Mouse (Mus musculus) midbrain, embryonic 15.5 days (tissue): ENCODE results near the gene Crybg1. TPM values are rescaled to one million over a fixed set of nuclear protein-coding genes. Genes with fewer than 3 reads are reported as not detected.
A peak's percentile ranks its signal among the peaks of the same experiment; 100 is the strongest.

Experiments used
- ATAC-seq: fragments of 200-750 bp; cut with Nextera tagmentation; replicated peaks from 2 replicates; pipeline ENCODE4 v1.8.0; 2017; ENCODE audit warnings: moderate TSS enrichment
- H3K27ac ChIP-seq: fragments of 300-500 bp; sonication (generic); 2 replicates; pipeline ENCODE4 v1.5.1; 2015; ENCODE audit warnings: mild to moderate bottlenecking, inconsistent platforms
- H3K27me3 ChIP-seq: fragments of 300-500 bp; sonication (generic); replicated peaks from 2 replicates; pipeline ENCODE4 v1.6.1; 2015; ENCODE audit warnings: inconsistent platforms
- H3K36me3 ChIP-seq: fragments of 300-500 bp; sonication (generic); replicated peaks from 2 replicates; pipeline ENCODE4 v1.6.1; 2015; ENCODE audit warnings: inconsistent platforms
- H3K4me1 ChIP-seq: fragments of 300-500 bp; sonication (generic); 2 replicates; pipeline ENCODE4 v1.6.1; 2015; ENCODE audit warnings: inconsistent platforms
- H3K4me2 ChIP-seq: fragments of 300-500 bp; sonication (generic); 2 replicates; pipeline ENCODE4 v1.6.1; 2015; ENCODE audit warnings: inconsistent platforms, mild to moderate bottlenecking, moderate library complexity
- H3K4me3 ChIP-seq: fragments of 300-500 bp; sonication (generic); 2 replicates; pipeline ENCODE4 v1.5.1; 2015; ENCODE audit warnings: mild to moderate bottlenecking, inconsistent platforms
- H3K9ac ChIP-seq: fragments of 300-500 bp; sonication (generic); 2 replicates; pipeline ENCODE4 v1.6.1; 2015; ENCODE audit warnings: mild to moderate bottlenecking, inconsistent platforms
- H3K9me3 ChIP-seq: fragments of 300-500 bp; sonication (generic); 2 replicates; pipeline ENCODE4 v1.6.1; 2016; ENCODE audit warnings: inconsistent platforms
- WGBS: fragments of 180-500 bp; shearing (Covaris S2); methylation state at CpG from one replicate; pipeline ENCODE4 v1.1.7; 2015; ENCODE audit warnings: mixed read lengths; 5-methylcytosine and 5-hydroxymethylcytosine counted together
- polyA plus RNA-seq: library from polyadenylated mRNA; unstranded; fragments of >200 nt; fragmentation: Nextera tagmentation; extraction: Ambion mirVana; gene quantifications from 2 replicates; pipeline ENCODE4 v1.2.1, GENCODE M21; 2015

Crybg1 gene
- polyA plus RNA-seq = 0.14 and 0.18 TPM in 2 replicates

DNA sequence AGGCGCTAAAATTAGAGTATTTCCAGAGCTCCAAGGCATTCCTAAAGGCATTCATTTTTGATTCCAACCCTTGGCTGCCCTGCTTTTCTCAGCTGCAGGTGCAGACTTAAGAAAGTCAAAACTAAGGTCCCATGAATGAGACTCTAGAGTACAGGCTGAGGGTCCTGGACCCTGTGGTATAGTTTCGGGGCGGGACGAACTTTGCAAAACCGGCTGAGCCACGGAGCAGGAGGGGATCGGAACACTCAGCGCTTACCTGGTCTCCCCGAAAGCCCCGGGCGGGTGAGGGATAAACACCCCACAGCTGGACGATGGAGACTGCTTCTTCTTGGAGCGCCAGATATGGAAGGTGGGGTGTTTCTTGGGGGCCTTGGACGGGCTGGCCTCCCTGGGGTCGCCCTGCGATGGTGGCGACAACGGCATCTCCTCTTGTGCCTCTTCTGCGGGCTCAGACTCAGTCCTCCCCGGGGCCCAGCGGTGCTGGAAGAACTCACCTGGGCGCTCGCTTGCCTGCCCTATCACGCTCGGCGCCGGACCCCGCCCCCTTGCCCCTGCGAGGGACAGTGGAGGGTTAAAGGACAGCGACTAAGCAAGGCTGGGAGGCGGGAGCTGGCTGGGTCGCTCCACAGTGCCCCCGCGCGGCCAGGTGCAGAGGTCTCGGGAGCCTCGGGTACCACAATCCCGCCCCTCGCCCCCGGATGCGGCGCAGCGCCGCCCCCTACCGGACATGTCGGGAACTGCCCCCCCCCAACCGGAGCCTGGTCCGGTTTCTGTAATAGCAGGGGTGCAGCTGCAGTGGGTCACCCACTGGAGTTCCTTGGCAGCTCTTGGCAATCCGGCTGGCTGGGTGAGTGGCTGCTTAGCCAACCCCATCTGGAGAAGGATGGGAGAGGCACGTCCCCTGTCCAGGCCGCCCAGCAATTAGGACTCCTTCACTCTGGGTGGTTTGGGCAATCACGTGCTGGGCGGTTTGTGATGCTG lies at the start of gene Crybg1:
Crybg1 (minus strand) TSS at position 517 of the 981 bp plus-strand sequence.
- ATAC-seq = peak; percentile 67
- H3K4me1 ChIP-seq = peaks cover 12% of the 10 kb centered on the region
- H3K27ac ChIP-seq = no peak within 1 kb of the TSS
- peak within 1 kb of the TSS; percentile 12; the same call in 1 of the 2 replicates for H3K9ac ChIP-seq
- peak within 1 kb of the TSS; percentile 34 for H3K4me3 ChIP-seq
- H3K36me3 ChIP-seq = no peaks in the 10 kb centered on the region
- peak within 1 kb of the TSS; percentile 55 for H3K4me2 ChIP-seq
- peaks cover 10% of the 10 kb centered on the region for H3K27me3 ChIP-seq
- WGBS = 4% methylated on average over 48 of the region's 53 CpGs
- no peaks in the 10 kb centered on the region for H3K9me3 ChIP-seq

DNA sequence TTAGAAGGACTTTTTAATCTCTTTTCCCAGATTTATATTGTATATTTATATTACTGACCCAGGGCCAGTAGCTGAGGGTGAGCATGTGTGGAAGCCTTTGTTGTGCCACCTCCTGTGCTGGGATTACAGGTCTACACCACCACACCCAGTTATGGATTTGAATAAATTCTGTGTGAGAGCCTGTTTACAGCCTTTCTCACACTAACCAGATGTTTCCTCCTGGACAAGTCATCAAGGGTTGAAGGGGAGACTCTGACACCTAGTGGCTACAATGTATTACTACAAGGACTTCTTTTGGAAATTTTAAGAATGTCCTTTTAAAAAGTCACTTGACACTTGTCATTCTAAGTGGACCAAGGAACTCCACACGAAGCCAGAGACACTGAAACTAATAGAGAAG lies 28.7 kb upstream of the Crybg1 start:
- ATAC-seq = no peak
- Histone ChIP-seq H3K4me1 (no peaks in the 10 kb centered on the region), H3K36me3 (no peaks in the 10 kb centered on the region), H3K27ac (no peak overlapping the region), H3K9me3 (no peaks in the 10 kb centered on the region), H3K4me3 (no peak overlapping the region), H3K9ac (no peak overlapping the region), H3K4me2 (no peak overlapping the region), H3K27me3 (no peaks in the 10 kb centered on the region)
- 7% methylated on average over 1 of the region's 1 CpGs for whole genome bisulfite sequencing

DNA sequence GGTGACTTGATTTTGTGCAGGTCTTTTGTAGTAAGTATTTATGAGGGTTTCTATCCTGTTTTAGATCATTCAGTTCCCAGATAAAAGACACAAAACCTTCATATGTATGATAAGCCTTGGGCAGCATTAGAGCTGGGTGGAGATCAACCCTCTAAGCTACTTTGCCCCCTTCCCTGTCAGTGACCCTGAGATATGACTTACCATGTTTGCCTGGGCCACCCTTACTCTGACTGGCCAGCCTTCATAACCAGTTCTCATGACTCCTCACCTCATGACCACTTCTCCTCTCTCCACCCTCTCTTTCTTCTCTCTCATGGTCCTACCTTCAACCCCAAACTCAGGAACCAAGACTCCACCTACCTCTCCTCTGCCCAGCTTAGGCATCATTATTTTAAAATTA lies 27.9 kb upstream of the Crybg1 start:
- no peak overlapping the region for H3K4me3 ChIP-seq
- H3K9me3 ChIP-seq = no peaks in the 10 kb centered on the region
- ATAC-seq = no peak
- no peaks in the 10 kb centered on the region for H3K27me3 ChIP-seq
- no peaks in the 10 kb centered on the region for H3K4me1 ChIP-seq
- H3K27ac ChIP-seq = no peak overlapping the region
- H3K9ac ChIP-seq = no peak overlapping the region
- H3K36me3 ChIP-seq = no peaks in the 10 kb centered on the region
- no peak overlapping the region for H3K4me2 ChIP-seq

DNA sequence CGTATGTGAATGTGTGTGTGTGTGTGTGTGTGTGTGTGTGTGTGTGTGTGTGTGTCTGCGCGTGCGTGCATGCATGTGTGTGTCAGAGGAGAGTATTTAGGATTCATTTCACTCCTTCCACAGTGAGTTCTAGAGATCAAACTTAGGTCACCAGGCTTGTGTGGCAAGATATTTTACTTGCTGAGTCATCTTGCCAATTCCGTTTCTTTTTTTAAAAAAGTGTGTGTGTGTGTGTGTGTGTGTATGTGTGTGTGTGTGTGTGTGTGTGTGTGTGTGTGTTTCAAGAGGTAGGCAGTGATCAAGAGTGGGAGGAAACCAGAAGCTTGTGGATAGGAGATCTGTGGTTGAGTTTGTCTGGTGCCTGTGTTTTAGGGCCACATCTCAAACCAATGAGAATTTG lies 27.5 kb upstream of the Crybg1 start:
- no peak for ATAC-seq
- Histone ChIP-seq H3K36me3 (no peaks in the 10 kb centered on the region), H3K27ac (no peak overlapping the region), H3K9ac (no peak overlapping the region), H3K4me1 (no peaks in the 10 kb centered on the region), H3K4me3 (no peak overlapping the region), H3K27me3 (no peaks in the 10 kb centered on the region), H3K9me3 (no peaks in the 10 kb centered on the region), H3K4me2 (no peak overlapping the region)
- WGBS = 94% methylated on average over 5 of the region's 5 CpGs

GRCm38 (mm10) chr10:44170145-44170544 lies 21.5 kb upstream of the Crybg1 start:
- Histone ChIP-seq H3K4me1 (no peaks in the 10 kb centered on the region), H3K36me3 (no peaks in the 10 kb centered on the region), H3K27me3 (no peaks in the 10 kb centered on the region), H3K4me3 (no peak overlapping the region), H3K9ac (no peak overlapping the region), H3K27ac (no peak overlapping the region), H3K9me3 (no peaks in the 10 kb centered on the region), H3K4me2 (no peak overlapping the region)
- 78% methylated on average over 12 of the region's 12 CpGs for WGBS
- ATAC-seq = no peak

DNA sequence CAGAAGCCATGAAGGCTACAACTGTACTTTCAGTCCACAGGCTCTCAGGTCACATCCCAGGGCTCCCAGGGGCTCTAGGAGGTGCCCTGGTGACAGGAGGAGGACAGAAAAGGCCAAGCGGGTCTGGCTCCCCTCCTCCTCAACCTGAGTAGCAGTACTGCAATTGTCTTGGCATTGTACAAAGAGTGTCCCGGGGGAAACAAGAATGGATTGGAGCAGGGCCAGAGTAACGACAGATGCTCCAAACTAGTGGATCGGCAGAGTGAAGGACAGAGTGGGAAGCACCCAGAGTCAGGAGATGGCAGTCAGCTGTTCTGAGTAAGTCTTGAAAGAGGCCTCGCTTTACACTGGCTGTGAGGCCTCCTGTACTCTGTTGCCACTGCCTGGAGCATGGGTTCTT lies 18.4 kb upstream of the Crybg1 start:
- Histone ChIP-seq H3K4me2 (no peak overlapping the region), H3K9ac (no peak overlapping the region), H3K27ac (no peak overlapping the region), H3K36me3 (no peaks in the 10 kb centered on the region), H3K27me3 (no peaks in the 10 kb centered on the region), H3K4me1 (no peaks in the 10 kb centered on the region), H3K9me3 (no peaks in the 10 kb centered on the region), H3K4me3 (no peak overlapping the region)
- WGBS = 68% methylated on average over 5 of the region's 5 CpGs
- ATAC-seq = no peak

DNA sequence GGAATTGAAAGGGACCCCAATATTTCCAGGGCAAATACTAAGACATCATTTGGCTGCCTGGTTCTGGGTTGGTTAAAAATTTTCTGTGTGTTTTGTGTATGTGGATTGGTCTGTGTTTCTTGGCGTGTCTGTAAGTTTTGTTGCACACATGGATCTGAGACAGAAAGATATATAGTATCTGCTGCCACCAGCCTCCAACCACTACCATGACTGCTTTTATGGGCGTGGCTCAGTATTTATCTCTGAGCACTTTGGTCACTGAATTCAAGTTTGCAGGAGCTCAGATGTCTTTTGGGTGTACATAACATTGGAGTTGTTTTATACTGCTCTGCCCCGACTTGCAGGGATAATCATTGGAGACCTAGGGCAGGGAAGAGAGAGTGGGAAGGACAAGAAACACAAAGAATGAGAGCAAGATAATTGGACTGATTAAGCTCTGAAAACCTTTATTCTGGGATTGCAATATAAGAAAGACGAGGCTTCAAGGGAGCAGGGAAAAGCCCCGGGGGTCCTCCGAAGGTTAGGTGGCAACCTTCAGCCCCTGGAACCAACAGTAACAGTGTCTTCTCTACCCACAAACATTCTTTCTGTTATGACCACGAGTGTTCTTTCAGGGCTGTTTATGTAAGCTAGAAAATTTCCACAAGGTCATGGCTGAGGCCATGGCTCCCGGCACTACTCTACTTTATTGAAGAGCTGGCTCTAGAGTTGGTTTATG lies 15.8 kb upstream of the Crybg1 start:
- no peak for ATAC-seq
- no peak overlapping the region for H3K4me3 ChIP-seq
- H3K4me1 ChIP-seq = no peaks in the 10 kb centered on the region

DNA sequence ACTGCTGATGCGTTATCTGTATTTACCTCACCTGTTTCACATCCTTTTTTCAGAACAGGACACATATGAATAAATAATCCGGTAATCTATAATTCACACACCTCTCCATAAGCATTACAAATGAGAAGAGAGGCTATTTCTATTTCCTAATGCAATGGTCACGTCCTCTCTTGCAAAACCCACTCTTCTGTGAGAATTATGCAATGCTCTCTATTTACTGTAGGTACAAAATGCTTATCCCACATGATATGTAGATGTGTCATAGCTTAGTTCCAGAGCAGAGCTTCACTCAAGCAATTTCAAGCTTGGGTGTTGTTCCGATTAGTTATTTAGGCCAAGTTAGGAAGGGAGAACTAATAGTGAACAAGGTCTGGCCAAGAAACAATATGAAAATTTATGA lies 14.4 kb upstream of the Crybg1 start:
- Histone ChIP-seq H3K4me2 (no peak overlapping the region), H3K27ac (no peak overlapping the region), H3K36me3 (no peaks in the 10 kb centered on the region), H3K27me3 (no peaks in the 10 kb centered on the region), H3K9me3 (no peaks in the 10 kb centered on the region), H3K4me3 (no peak overlapping the region), H3K9ac (no peak overlapping the region), H3K4me1 (no peaks in the 10 kb centered on the region)
- 86% methylated on average over 4 of the region's 4 CpGs for WGBS
- no peak for ATAC-seq

More for the DNA sequence above, 15.8 kb upstream of the Crybg1 start:
- Histone ChIP-seq H3K4me2 (no peak overlapping the region), H3K27ac (no peak overlapping the region), H3K27me3 (no peaks in the 10 kb centered on the region), H3K36me3 (no peaks in the 10 kb centered on the region), H3K9me3 (no peaks in the 10 kb centered on the region), H3K9ac (no peak overlapping the region)
- 84% methylated on average over 8 of the region's 8 CpGs for WGBS

DNA sequence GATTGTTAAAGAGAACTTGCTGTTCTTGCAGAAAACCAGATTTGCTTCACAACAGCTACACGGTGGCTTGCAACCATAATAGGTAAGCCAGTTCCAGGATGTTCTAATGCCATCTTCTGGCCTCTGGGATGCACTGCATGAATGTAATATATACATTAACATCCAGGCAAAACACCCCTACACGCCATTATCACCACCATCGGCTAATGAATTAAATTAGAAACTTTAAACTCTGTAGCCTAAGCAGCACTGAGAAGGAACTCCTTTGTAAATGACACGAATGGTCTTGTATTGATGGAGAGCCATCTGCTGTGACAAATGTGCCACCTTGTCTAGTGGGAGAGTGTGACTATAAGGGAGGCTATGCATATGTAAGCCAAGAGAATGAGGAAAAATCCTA lies 11.5 kb upstream of the Crybg1 start:
- Histone ChIP-seq H3K4me1 (no peaks in the 10 kb centered on the region), H3K27ac (no peak overlapping the region), H3K27me3 (no peaks in the 10 kb centered on the region), H3K9ac (no peak overlapping the region), H3K4me2 (no peak overlapping the region), H3K4me3 (no peak overlapping the region), H3K9me3 (no peaks in the 10 kb centered on the region), H3K36me3 (no peaks in the 10 kb centered on the region)
- ATAC-seq = no peak
- WGBS = 54% methylated on average over 4 of the region's 4 CpGs

GRCm38 (mm10) chr10:44157489-44157888 lies 8.8 kb upstream of the Crybg1 start:
- Histone ChIP-seq H3K4me2 (no peak overlapping the region), H3K27ac (no peak overlapping the region), H3K9me3 (no peaks in the 10 kb centered on the region), H3K4me3 (no peak overlapping the region), H3K27me3 (no peaks in the 10 kb centered on the region), H3K36me3 (no peaks in the 10 kb centered on the region), H3K9ac (no peak overlapping the region), H3K4me1 (no peaks in the 10 kb centered on the region)
- no peak for ATAC-seq
- WGBS = 71% methylated on average over 2 of the region's 2 CpGs

GRCm38 (mm10) chr10:44150501-44150900 lies 1.8 kb upstream of the Crybg1 start:
- Histone ChIP-seq H3K27me3 (peaks cover 10% of the 10 kb centered on the region), H3K9me3 (no peaks in the 10 kb centered on the region), H3K27ac (no peak overlapping the region), H3K4me3 (no peak overlapping the region), H3K9ac (no peak overlapping the region), H3K4me1 (peaks cover 12% of the 10 kb centered on the region), H3K36me3 (no peaks in the 10 kb centered on the region), H3K4me2 (no peak overlapping the region)
- ATAC-seq = no peak
- WGBS = 95% methylated on average over 2 of the region's 2 CpGs

DNA sequence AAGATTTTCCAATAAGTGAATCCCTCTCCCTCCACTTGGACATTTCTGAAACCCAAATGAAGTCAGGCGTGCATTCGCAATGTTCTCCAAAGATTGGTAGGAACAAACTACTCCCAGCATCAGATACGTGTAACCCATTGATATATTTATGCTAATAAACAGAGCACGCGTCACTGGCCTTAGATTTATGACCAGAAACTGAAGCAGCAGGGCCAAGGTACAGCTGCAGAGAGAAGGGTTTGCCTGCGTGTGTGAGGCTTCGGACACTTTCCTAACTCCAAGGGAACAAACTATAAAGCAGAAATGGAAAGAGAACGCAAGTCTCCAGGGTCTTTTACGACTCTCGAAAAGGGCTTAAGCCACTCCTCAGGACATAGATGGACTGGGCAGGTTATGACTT lies 5.3 kb downstream of the Crybg1 start:
- no peaks in the 10 kb centered on the region for H3K36me3 ChIP-seq
- ATAC-seq = no peak
- WGBS = 91% methylated on average over 10 of the region's 10 CpGs
- H3K4me2 ChIP-seq = no peak overlapping the region
- no peaks in the 10 kb centered on the region for H3K9me3 ChIP-seq
- no peak overlapping the region for H3K27ac ChIP-seq
- H3K4me1 ChIP-seq = peaks cover 2% of the 10 kb centered on the region
- H3K27me3 ChIP-seq = peaks cover 2% of the 10 kb centered on the region; the same call in 1 of the 2 replicates
- H3K9ac ChIP-seq = no peak overlapping the region
- no peak overlapping the region for H3K4me3 ChIP-seq
